ENCODE assay signal across 18 mouse cellular contexts in the genomic region with DNA sequence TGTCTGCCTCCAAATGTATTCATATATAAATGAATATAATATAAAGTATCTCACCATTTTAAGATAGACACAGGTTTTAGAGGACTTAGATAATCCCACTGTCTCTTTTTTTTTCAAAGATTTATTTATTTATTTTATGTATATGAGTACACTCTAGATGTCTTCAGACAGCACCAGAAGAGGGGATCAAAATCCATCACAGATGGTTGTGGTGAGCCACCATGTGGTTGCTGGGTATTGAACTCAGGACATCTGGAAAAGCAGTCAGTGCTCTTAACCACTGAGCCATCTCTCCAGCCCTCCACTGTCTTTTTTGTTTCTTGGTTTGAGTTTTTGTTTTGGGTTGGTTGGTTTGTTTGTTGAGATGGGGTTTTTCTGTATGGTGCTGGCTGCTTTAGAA. TPM values are rescaled to one million over a fixed set of nuclear protein-coding genes. Genes with fewer than 3 reads are reported as not detected.
DNase-seq lines count a peak whose midpoint lies in the region; ATAC-seq and TF ChIP-seq lines count a peak whose summit lies in the region.
"Had no signal": no experiment of that assay in that cellular context is flagged by ENCODE, and none has a peak within 500 bp of the region (broad histone marks: within the 10 kb centered on the region; RNA-seq: fewer than 3 reads in every experiment).

No protein-coding gene starts in this region.

- H3K4me3 ChIP-seq in hindbrain, embryonic 13.5 days: no peak overlapping the region
- no peak overlapping the region for H3K4me3 ChIP-seq in hindbrain, postnatal 0 days (ENCODE audit: low read length)
- no peak overlapping the region for H3K4me3 ChIP-seq in midbrain, embryonic 15.5 days
- no peak overlapping the region for H3K4me3 ChIP-seq in midbrain, embryonic 11.5 days (ENCODE audit: low read depth, low read length)

- TF ChIP-seq CTCF in hindbrain, postnatal 0 days (IDR thresholded peaks at IDR 0.05; ENCODE audit: low read depth): no peak

- H3K4me1 ChIP-seq in hindbrain, embryonic 13.5 days (replicated peaks): peaks cover 23% of the 10 kb centered on the region
- H3K4me1 ChIP-seq in hindbrain, postnatal 0 days (ENCODE audit: insufficient read depth, low read length): 0 out of 2 replicates have a peak, but pooled peaks cover 5% of the 10 kb centered on the region
- H3K4me1 ChIP-seq in midbrain, embryonic 15.5 days: peaks cover 23% of the 10 kb centered on the region
- H3K4me1 ChIP-seq in midbrain, embryonic 11.5 days (ENCODE audit: control insufficient read depth, insufficient read depth, low read length): peaks cover 9% of the 10 kb centered on the region

- no peak for DNase-seq in hindbrain, postnatal 0 days (ENCODE audit: low spot score)
- no peak for DNase-seq in midbrain, embryonic 11.5 days (ENCODE audit: low spot score, missing footprints)
- DNase-seq in induced T-regulatory cell, adult 2 months (ENCODE audit: low read depth): peak; percentile 21
- DNase-seq in naive thymus-derived CD4-positive, alpha-beta T cell, adult 2 months (ENCODE audit: low read depth): peak; percentile 11
- DNase-seq in c-Kit-positive CD71-positive TER-119-positive erythroid progenitor cells, embryonic 14.5 days (ENCODE audit: low spot score): no peak
- DNase-seq: cerebellum, adult 11-12 months; heart, postnatal 10 days; kidney, postnatal 4 days; lung, postnatal 4 days; right cerebral cortex, postnatal 14 days; thymus, adult 2 months had no signal

- peaks cover 13% of the 10 kb centered on the region for H3K36me3 ChIP-seq in hindbrain, embryonic 13.5 days
- H3K36me3 ChIP-seq in hindbrain, postnatal 0 days (ENCODE audit: insufficient read depth, low read length): peaks cover 7% of the 10 kb centered on the region
- peaks cover 16% of the 10 kb centered on the region; the same call in 1 of the 2 replicates for H3K36me3 ChIP-seq in midbrain, embryonic 15.5 days (replicated peaks)
- H3K36me3 ChIP-seq in midbrain, embryonic 11.5 days (ENCODE audit: control insufficient read depth, insufficient read depth, low read length): peaks cover 2% of the 10 kb centered on the region; the same call in 1 of the 2 replicates

- H3K4me2 ChIP-seq in hindbrain, embryonic 13.5 days: peak overlapping the region; percentile 97; the same call in 1 of the 2 replicates
- H3K4me2 ChIP-seq in hindbrain, postnatal 0 days (ENCODE audit: low read depth, low read length): no peak overlapping the region
- peak overlapping the region; percentile 93 for H3K4me2 ChIP-seq in midbrain, embryonic 15.5 days
- H3K4me2 ChIP-seq in midbrain, embryonic 11.5 days: no peak overlapping the region

- no peak overlapping the region for H3K9ac ChIP-seq in hindbrain, embryonic 13.5 days
- no peak overlapping the region for H3K9ac ChIP-seq in hindbrain, postnatal 0 days (replicated peaks; ENCODE audit: low read length)
- no peak overlapping the region; the same call in 1 of the 2 replicates for H3K9ac ChIP-seq in midbrain, embryonic 15.5 days
- H3K9ac ChIP-seq in midbrain, embryonic 11.5 days (ENCODE audit: low read length): no peak overlapping the region

- H3K27ac ChIP-seq in hindbrain, embryonic 13.5 days: no peak overlapping the region
- no peak overlapping the region for H3K27ac ChIP-seq in hindbrain, postnatal 0 days
- H3K27ac ChIP-seq in midbrain, embryonic 15.5 days: no peak overlapping the region
- H3K27ac ChIP-seq in midbrain, embryonic 11.5 days (ENCODE audit: low read depth, low read length): no peak overlapping the region

- H3K9me3 ChIP-seq in hindbrain, embryonic 13.5 days: no peaks in the 10 kb centered on the region
- no peaks in the 10 kb centered on the region for H3K9me3 ChIP-seq in hindbrain, postnatal 0 days (ENCODE audit: low read length)
- H3K9me3 ChIP-seq in midbrain, embryonic 15.5 days: no peaks in the 10 kb centered on the region
- H3K9me3 ChIP-seq in midbrain, embryonic 11.5 days (ENCODE audit: control insufficient read depth, low read length): no peaks in the 10 kb centered on the region
- H3K9me3 ChIP-seq: limb, embryonic 12.5 days had no signal

- H3K27me3 ChIP-seq in hindbrain, embryonic 13.5 days: peaks cover 2% of the 10 kb centered on the region; the same call in 1 of the 2 replicates
- no peaks in the 10 kb centered on the region for H3K27me3 ChIP-seq in hindbrain, postnatal 0 days (ENCODE audit: insufficient read depth, low read length)
- no peaks in the 10 kb centered on the region for H3K27me3 ChIP-seq in midbrain, embryonic 15.5 days (replicated peaks)
- H3K27me3 ChIP-seq in midbrain, embryonic 11.5 days (ENCODE audit: control insufficient read depth, insufficient read depth, low read length): no peaks in the 10 kb centered on the region
- H3K27me3 ChIP-seq: limb, embryonic 12.5 days had no signal

- ATAC-seq in hindbrain, embryonic 13.5 days (ENCODE audit: low FRiP score): no peak
- ATAC-seq in hindbrain, postnatal 0 days: no peak
- no peak for ATAC-seq in midbrain, embryonic 15.5 days (replicated peaks)
- ATAC-seq in midbrain, embryonic 11.5 days (ENCODE audit: low FRiP score): no peak
- no peak for ATAC-seq in granulocyte monocyte progenitor cell, adult 5-6 weeks (replicated peaks; ENCODE audit: poor library complexity, severe bottlenecking)
- ATAC-seq: activated CD4-positive, CD25-positive, alpha-beta regulatory T cell, adult 4 months had no signal

RNA-seq across cellular contexts. Expression of gene Rmdn3, which starts 1.0 kb away (rescaled TPM):
- 44.3 and 47.3 TPM in 2 replicates for polyA plus RNA-seq in hindbrain, embryonic 13.5 days (2015; fragmentation: Nextera tagmentation; extraction: Ambion mirVana)
- total RNA-seq in hindbrain, postnatal 0 days (2014; rRNA removed): 30.5 and 34.7 TPM in 2 replicates
- 38.7 and 39.8 TPM in 2 replicates for polyA plus RNA-seq in hindbrain, postnatal 0 days (2015; fragmentation: Nextera tagmentation; extraction: Ambion mirVana)
- 46.7 and 49.6 TPM in 2 replicates for polyA plus RNA-seq in midbrain, embryonic 15.5 days (2015; fragmentation: Nextera tagmentation; extraction: Ambion mirVana)
- polyA plus RNA-seq in midbrain, embryonic 11.5 days (2014; fragmentation: Nextera tagmentation; extraction: Ambion mirVana): 41.1 and 46.7 TPM in 2 replicates
- 25.4 and 27.2 TPM in 2 replicates for total RNA-seq in granulocyte monocyte progenitor cell, adult 5-6 weeks (2014; fragmentation: Nextera tagmentation)
- 31.6 and 34.3 TPM in 2 replicates for total RNA-seq in granulocyte monocyte progenitor cell, adult 5-6 weeks (2017)

RNA-seq across cellular contexts. Expression of gene Gchfr, which starts 9.7 kb away (rescaled TPM):
- 9.3 and 14.7 TPM in 2 replicates for polyA plus RNA-seq in hindbrain, embryonic 13.5 days (2015; fragmentation: Nextera tagmentation; extraction: Ambion mirVana)
- 9.8 and 17.7 TPM in 2 replicates for total RNA-seq in hindbrain, postnatal 0 days (2014; rRNA removed)
- 16.8 and 19.2 TPM in 2 replicates for polyA plus RNA-seq in hindbrain, postnatal 0 days (2015; fragmentation: Nextera tagmentation; extraction: Ambion mirVana)
- 6.8 and 7.8 TPM in 2 replicates for polyA plus RNA-seq in midbrain, embryonic 15.5 days (2015; fragmentation: Nextera tagmentation; extraction: Ambion mirVana)
- 1.5 and 2.5 TPM in 2 replicates for polyA plus RNA-seq in midbrain, embryonic 11.5 days (2014; fragmentation: Nextera tagmentation; extraction: Ambion mirVana)
- total RNA-seq in granulocyte monocyte progenitor cell, adult 5-6 weeks (2014; fragmentation: Nextera tagmentation): 1.3 TPM in 1 of 2 replicates, not detected in the other
- total RNA-seq in granulocyte monocyte progenitor cell, adult 5-6 weeks (2017): 1.2 TPM in 1 of 2 replicates, not detected in the other
- total RNA-seq: monocyte, adult 5-6 weeks had no signal
- polyA plus RNA-seq: activated CD4-positive, CD25-positive, alpha-beta regulatory T cell, adult 4 months; CD4-positive, CD25-positive, alpha-beta regulatory T cell, adult 4 months had no signal

RNA-seq across cellular contexts. Expression of gene Gm14137, which starts 16.5 kb away (rescaled TPM):
- polyA plus RNA-seq in hindbrain, embryonic 13.5 days (2015; fragmentation: Nextera tagmentation; extraction: Ambion mirVana): 0.75 and 0.96 TPM in 2 replicates
- 0.36 TPM in 1 of 2 replicates, not detected in the other for total RNA-seq in hindbrain, postnatal 0 days (2014; rRNA removed)
- polyA plus RNA-seq in hindbrain, postnatal 0 days (2015; fragmentation: Nextera tagmentation; extraction: Ambion mirVana): 0.28 and 0.29 TPM in 2 replicates
- polyA plus RNA-seq in midbrain, embryonic 15.5 days (2015; fragmentation: Nextera tagmentation; extraction: Ambion mirVana): 1.1 and 1.2 TPM in 2 replicates
- polyA plus RNA-seq in midbrain, embryonic 11.5 days (2014; fragmentation: Nextera tagmentation; extraction: Ambion mirVana): 0.15 and 0.20 TPM in 2 replicates
- total RNA-seq in granulocyte monocyte progenitor cell, adult 5-6 weeks (2014; fragmentation: Nextera tagmentation): not detected in 2 replicates
- total RNA-seq in granulocyte monocyte progenitor cell, adult 5-6 weeks (2017): not detected in 2 replicates
- total RNA-seq: heart, postnatal 10 days; monocyte, adult 5-6 weeks had no signal

RNA-seq across cellular contexts. Expression of gene Rad51, which starts 45.2 kb away (rescaled TPM):
- 12.6 and 12.8 TPM in 2 replicates for polyA plus RNA-seq in hindbrain, embryonic 13.5 days (2015; fragmentation: Nextera tagmentation; extraction: Ambion mirVana)
- total RNA-seq in hindbrain, postnatal 0 days (2014; rRNA removed): 3.6 and 3.8 TPM in 2 replicates
- 9.0 and 9.6 TPM in 2 replicates for polyA plus RNA-seq in hindbrain, postnatal 0 days (2015; fragmentation: Nextera tagmentation; extraction: Ambion mirVana)
- 8.3 and 9.8 TPM in 2 replicates for polyA plus RNA-seq in midbrain, embryonic 15.5 days (2015; fragmentation: Nextera tagmentation; extraction: Ambion mirVana)
- 74.6 and 76.9 TPM in 2 replicates for polyA plus RNA-seq in midbrain, embryonic 11.5 days (2014; fragmentation: Nextera tagmentation; extraction: Ambion mirVana)
- total RNA-seq in granulocyte monocyte progenitor cell, adult 5-6 weeks (2014; fragmentation: Nextera tagmentation): 50.7 and 71.9 TPM in 2 replicates
- 32.2 and 36.3 TPM in 2 replicates for total RNA-seq in granulocyte monocyte progenitor cell, adult 5-6 weeks (2017)

RNA-seq across cellular contexts. Expression of gene Zfyve19, which starts 50.6 kb away (rescaled TPM):
- polyA plus RNA-seq in hindbrain, embryonic 13.5 days (2015; fragmentation: Nextera tagmentation; extraction: Ambion mirVana): 57.5 and 59.7 TPM in 2 replicates
- total RNA-seq in hindbrain, postnatal 0 days (2014; rRNA removed): 26.2 and 35.1 TPM in 2 replicates
- 50.2 and 53.1 TPM in 2 replicates for polyA plus RNA-seq in hindbrain, postnatal 0 days (2015; fragmentation: Nextera tagmentation; extraction: Ambion mirVana)
- polyA plus RNA-seq in midbrain, embryonic 15.5 days (2015; fragmentation: Nextera tagmentation; extraction: Ambion mirVana): 68.3 and 73.3 TPM in 2 replicates
- 44.2 and 48.9 TPM in 2 replicates for polyA plus RNA-seq in midbrain, embryonic 11.5 days (2014; fragmentation: Nextera tagmentation; extraction: Ambion mirVana)
- 49.0 and 76.4 TPM in 2 replicates for total RNA-seq in granulocyte monocyte progenitor cell, adult 5-6 weeks (2014; fragmentation: Nextera tagmentation)
- 66.1 and 83.0 TPM in 2 replicates for total RNA-seq in granulocyte monocyte progenitor cell, adult 5-6 weeks (2017)

Comparison
In these comparisons a context has a peak if more than half of its experiments do, and no peak if none do; other contexts are left out.
1. H3K4me2 ChIP-seq: peak in hindbrain, embryonic 13.5 days (single experiment) and midbrain, embryonic 15.5 days (single experiment); none in hindbrain, postnatal 0 days (single experiment) and midbrain, embryonic 11.5 days (single experiment).
2. DNase-seq: peak in induced T-regulatory cell, adult 2 months (single experiment) and naive thymus-derived CD4-positive, alpha-beta T cell, adult 2 months (single experiment); none in hindbrain, postnatal 0 days (single experiment), midbrain, embryonic 11.5 days (single experiment) and c-Kit-positive CD71-positive TER-119-positive erythroid progenitor cells, embryonic 14.5 days (single experiment).